Mouse (Mus musculus): ENCODE data around the gene Mup5. TPM values are rescaled to one million over a fixed set of nuclear protein-coding genes. Genes with fewer than 3 reads are reported as not detected.

Gene Mup5
- polyA plus RNA-seq (2021; fragmentation: Nextera tagmentation): 0.22 and 0.45 TPM in 2 replicates
- long read RNA-seq, experiment 1: 0 reads
- long read RNA-seq, experiment 2: 0 reads

GRCm38 (mm10) chr4:61834952-61835708 lies at the start of gene Mup5:
Mup5 (minus strand) TSS chr4:61835233.

DNA sequence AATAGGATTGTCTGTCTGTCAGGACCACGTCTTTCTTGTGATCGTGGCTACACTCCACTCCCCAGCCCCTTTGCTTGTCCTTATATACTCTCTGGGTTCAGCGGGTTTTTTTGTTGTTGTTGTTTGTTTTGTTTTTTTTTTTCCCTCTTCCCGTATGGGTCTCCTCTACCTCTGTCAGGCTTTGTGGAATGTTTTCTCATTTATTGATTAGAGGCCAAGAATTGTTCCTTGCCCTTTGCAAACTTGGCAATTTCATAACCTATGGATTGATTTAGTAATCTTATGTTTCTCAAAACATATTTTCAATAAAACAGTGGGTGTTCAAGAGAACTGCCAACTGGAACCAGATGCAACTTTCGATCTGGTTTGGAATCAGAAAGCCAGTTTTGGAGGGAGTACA lies 52.9 kb downstream of the Mup5 start, which contains the start of gene Mup19:
Gene Mup19 (minus strand): TSS at position 101 of the 400 bp plus-strand sequence.

Other genes starting within 250 kb of the Mup5 start
- gene Mup17, start 239.4 kb downstream of the Mup5 start, polyA plus RNA-seq (2021; fragmentation: Nextera tagmentation): not detected in 2 replicates
- not detected in 2 replicates for gene Mup18, start 161.1 kb downstream of the Mup5 start, polyA plus RNA-seq (2021; fragmentation: Nextera tagmentation)
- not detected in 2 replicates for gene Mup19, start 53.0 kb downstream of the Mup5 start, polyA plus RNA-seq (2021; fragmentation: Nextera tagmentation)
- gene Mup20, start 218.9 kb upstream of the Mup5 start, polyA plus RNA-seq (2021; fragmentation: Nextera tagmentation): not detected in 2 replicates